In genomic region chr10:50881476-50882069, GRCm38 (mm10) we compare ENCODE assay signal across 9 mouse cellular contexts. TPM values are rescaled to one million over a fixed set of nuclear protein-coding genes. Genes with fewer than 3 reads are reported as not detected.
DNase-seq lines count a peak whose midpoint lies in the region; ATAC-seq and TF ChIP-seq lines count a peak whose summit lies in the region.
"Had no signal": no experiment of that assay in that cellular context is flagged by ENCODE, and none has a peak within 500 bp of the region (broad histone marks: within the 10 kb centered on the region; RNA-seq: fewer than 3 reads in every experiment).

No protein-coding gene starts in this region.

- no peak for TF ChIP-seq EP300 in heart, postnatal 0 days (IDR thresholded peaks at IDR 0.05; ENCODE audit: low read depth)

- peak; percentile 52 for TF ChIP-seq CTCF in heart, postnatal 0 days (IDR thresholded peaks at IDR 0.05; ENCODE audit: low read depth)

- no peak for ATAC-seq in heart, postnatal 0 days (ENCODE audit: insufficient read depth, low read depth)
- no peak for ATAC-seq in heart, embryonic 11.5 days (replicated peaks; ENCODE audit: insufficient number of reproducible peaks, low FRiP score, low TSS enrichment)
- 0 out of 2 replicates have a peak, but pooled peaks have one; percentile 25 for ATAC-seq in neural tube, embryonic 12.5 days (ENCODE audit: low FRiP score, low read depth)
- no peak for ATAC-seq in neural tube, embryonic 15.5 days (ENCODE audit: low FRiP score)
- peak; percentile 55 for ATAC-seq in granulocyte monocyte progenitor cell, adult 5-6 weeks (replicated peaks; ENCODE audit: poor library complexity, severe bottlenecking)

- no peak overlapping the region for H3K9ac ChIP-seq in heart, postnatal 0 days (replicated peaks; ENCODE audit: low read depth, low read length)
- H3K9ac ChIP-seq in heart, embryonic 11.5 days (ENCODE audit: low read depth, low read length), result no peak overlapping the region
- no peak overlapping the region for H3K9ac ChIP-seq in neural tube, embryonic 12.5 days
- H3K9ac ChIP-seq in neural tube, embryonic 15.5 days (replicated peaks), result no peak overlapping the region

- no peaks in the 10 kb centered on the region for H3K9me3 ChIP-seq in heart, postnatal 0 days (replicated peaks; ENCODE audit: control insufficient read depth, low read length)
- H3K9me3 ChIP-seq in heart, embryonic 11.5 days (replicated peaks; ENCODE audit: control insufficient read depth, low read length), result no peaks in the 10 kb centered on the region
- H3K9me3 ChIP-seq in neural tube, embryonic 12.5 days, result no peaks in the 10 kb centered on the region
- no peaks in the 10 kb centered on the region for H3K9me3 ChIP-seq in neural tube, embryonic 15.5 days (replicated peaks)
- H3K9me3 ChIP-seq: megakaryocyte, embryonic 14.5 days had no signal

- no peak overlapping the region for H3K27ac ChIP-seq in heart, postnatal 0 days (ENCODE audit: low read depth)
- H3K27ac ChIP-seq in heart, embryonic 11.5 days (ENCODE audit: low read depth, low read length), result no peak overlapping the region
- H3K27ac ChIP-seq in neural tube, embryonic 12.5 days, result no peak overlapping the region
- no peak overlapping the region for H3K27ac ChIP-seq in neural tube, embryonic 15.5 days (replicated peaks)

- no peak for DNase-seq in heart, postnatal 0 days (ENCODE audit: low spot score)
- no peak for DNase-seq in spleen, postnatal 14 days (ENCODE audit: low spot score in 2 of 2)
- no peak for DNase-seq in T-cell, adult 2 months (ENCODE audit: low spot score)
- DNase-seq in thymus, postnatal 36 days, result no peak

- 16% methylated on average over 2 of the region's 2 CpGs for WGBS in heart, postnatal 0 days
- 23% methylated on average over 2 of the region's 2 CpGs for whole genome bisulfite sequencing in heart, embryonic 11.5 days (ENCODE audit: insufficient replicate concordance)
- 13% methylated on average over 2 of the region's 2 CpGs for WGBS in neural tube, embryonic 12.5 days
- 23% methylated on average over 2 of the region's 2 CpGs for WGBS in neural tube, embryonic 15.5 days

- H3K4me1 ChIP-seq in heart, postnatal 0 days (ENCODE audit: control insufficient read depth, insufficient read depth), result no peaks in the 10 kb centered on the region
- H3K4me1 ChIP-seq in heart, embryonic 11.5 days (ENCODE audit: control insufficient read depth, insufficient read depth, low read length), result no peaks in the 10 kb centered on the region
- H3K4me1 ChIP-seq in neural tube, embryonic 12.5 days, result no peaks in the 10 kb centered on the region
- no peaks in the 10 kb centered on the region for H3K4me1 ChIP-seq in neural tube, embryonic 15.5 days

- no peak overlapping the region for H3K4me3 ChIP-seq in heart, postnatal 0 days (ENCODE audit: low read depth, low read length)
- no peak overlapping the region for H3K4me3 ChIP-seq in heart, embryonic 11.5 days (ENCODE audit: low read depth, low read length)
- no peak overlapping the region for H3K4me3 ChIP-seq in neural tube, embryonic 12.5 days
- no peak overlapping the region for H3K4me3 ChIP-seq in neural tube, embryonic 15.5 days (replicated peaks)
- H3K4me3 ChIP-seq: megakaryocyte, embryonic 14.5 days had no signal

- H3K4me2 ChIP-seq in heart, postnatal 0 days (ENCODE audit: low read depth, low read length), result no peak overlapping the region
- H3K4me2 ChIP-seq in heart, embryonic 11.5 days, result no peak overlapping the region
- H3K4me2 ChIP-seq in neural tube, embryonic 12.5 days (replicated peaks), result no peak overlapping the region
- no peak overlapping the region for H3K4me2 ChIP-seq in neural tube, embryonic 15.5 days

- peaks cover 5% of the 10 kb centered on the region; the same call in 1 of the 2 replicates for H3K27me3 ChIP-seq in heart, postnatal 0 days (ENCODE audit: control insufficient read depth, insufficient read depth, low read length)
- no peaks in the 10 kb centered on the region for H3K27me3 ChIP-seq in heart, embryonic 11.5 days (ENCODE audit: control insufficient read depth, insufficient read depth, low read length)
- no peaks in the 10 kb centered on the region for H3K27me3 ChIP-seq in neural tube, embryonic 12.5 days (replicated peaks)
- H3K27me3 ChIP-seq in neural tube, embryonic 15.5 days (replicated peaks), result 0 out of 2 replicates have a peak, but pooled peaks cover 7% of the 10 kb centered on the region

- H3K36me3 ChIP-seq in heart, postnatal 0 days (replicated peaks; ENCODE audit: control insufficient read depth, insufficient read depth, low read length), result no peaks in the 10 kb centered on the region
- no peaks in the 10 kb centered on the region for H3K36me3 ChIP-seq in heart, embryonic 11.5 days (ENCODE audit: control insufficient read depth, insufficient read depth, low read length)
- H3K36me3 ChIP-seq in neural tube, embryonic 12.5 days, result no peaks in the 10 kb centered on the region
- H3K36me3 ChIP-seq in neural tube, embryonic 15.5 days, result no peaks in the 10 kb centered on the region

RNA-seq across cellular contexts. Expression of gene Sim1, which starts 13.0 kb away (rescaled TPM):
- not detected in 2 replicates for total RNA-seq in heart, postnatal 0 days (2014; rRNA removed; ENCODE audit: low replicate concordance)
- not detected in 2 replicates for polyA plus RNA-seq in heart, postnatal 0 days (2015; fragmentation: Nextera tagmentation; extraction: Ambion mirVana)
- polyA plus RNA-seq in heart, embryonic 11.5 days (2014; fragmentation: Nextera tagmentation; extraction: Ambion mirVana), result 0.09 and 0.23 TPM in 2 replicates
- 2.4 and 2.6 TPM in 2 replicates for polyA plus RNA-seq in neural tube, embryonic 12.5 days (2016; fragmentation: Nextera tagmentation; extraction: Ambion mirVana)
- polyA plus RNA-seq in neural tube, embryonic 15.5 days (2015; fragmentation: Nextera tagmentation; extraction: Ambion mirVana), result 0.37 and 0.61 TPM in 2 replicates
- not detected in 2 replicates for total RNA-seq in granulocyte monocyte progenitor cell, adult 5-6 weeks (2014; fragmentation: Nextera tagmentation)
- total RNA-seq in granulocyte monocyte progenitor cell, adult 5-6 weeks (2017), result not detected in 2 replicates

Comparison
In these comparisons a context has a peak if more than half of its experiments do, and no peak if none do; other contexts are left out.
1. ATAC-seq: peak in neural tube, embryonic 12.5 days (single experiment) and granulocyte monocyte progenitor cell, adult 5-6 weeks (single experiment); none in heart, postnatal 0 days (single experiment), heart, embryonic 11.5 days (single experiment) and neural tube, embryonic 15.5 days (single experiment).